Mouse (Mus musculus): ENCODE data around the gene Ppard.

- no peak for TF ChIP-seq CTCF (IDR thresholded peaks at IDR 0.05; ENCODE audit: low read depth)
- no peak for TF ChIP-seq EP300 (IDR thresholded peaks at IDR 0.05; ENCODE audit: low read depth)
Observed at GRCm38 (mm10) chr17:28252281-28252648, 19.8 kb downstream of the Ppard start.
